Comparison of ENCODE assay signal across 21 mouse cellular contexts in genomic region chr4:98063280-98063679, GRCm38 (mm10).
A peak's percentile ranks its signal among the peaks of the same experiment; 100 is the strongest.
DNase-seq lines count a peak whose midpoint lies in the region; ATAC-seq lines count a peak whose summit lies in the region.
"Had no signal": no experiment of that assay in that cellular context is flagged by ENCODE, and none has a peak within 500 bp of the region (broad histone marks: within the 10 kb centered on the region; RNA-seq: fewer than 3 reads in every experiment).

No protein-coding gene starts in this region.

- H3K4me2 ChIP-seq in kidney, embryonic 14.5 days (replicated peaks; ENCODE audit: low read depth, low read length), result no peak overlapping the region
- H3K4me2 ChIP-seq in lung, embryonic 16.5 days (ENCODE audit: low read depth, low read length), result no peak overlapping the region
- H3K4me2 ChIP-seq in stomach, embryonic 15.5 days, result no peak overlapping the region
- H3K4me2 ChIP-seq: forebrain, embryonic 13.5 days; heart, embryonic 12.5 days had no signal

- WGBS in kidney, embryonic 14.5 days, result 26% methylated on average over 3 of the region's 3 CpGs
- 44% methylated on average over 3 of the region's 3 CpGs for WGBS in lung, embryonic 16.5 days
- WGBS in stomach, embryonic 15.5 days, result 33% methylated on average over 3 of the region's 3 CpGs

- H3K9me3 ChIP-seq in kidney, embryonic 14.5 days (ENCODE audit: control insufficient read depth, low read length), result no peaks in the 10 kb centered on the region
- H3K9me3 ChIP-seq in lung, embryonic 16.5 days (ENCODE audit: control insufficient read depth, low read length), result no peaks in the 10 kb centered on the region
- no peaks in the 10 kb centered on the region for H3K9me3 ChIP-seq in stomach, embryonic 15.5 days
- H3K9me3 ChIP-seq: embryonic facial prominence, embryonic 10.5 days; forebrain, embryonic 13.5 days; heart, embryonic 12.5 days had no signal

- no peaks in the 10 kb centered on the region; the same call in 1 of the 2 replicates for H3K36me3 ChIP-seq in kidney, embryonic 14.5 days (ENCODE audit: control insufficient read depth, insufficient read depth, low read length)
- H3K36me3 ChIP-seq in lung, embryonic 16.5 days (ENCODE audit: control insufficient read depth, insufficient read depth, low read length), result peaks cover 11% of the 10 kb centered on the region
- peaks cover 7% of the 10 kb centered on the region; the same call in 1 of the 2 replicates for H3K36me3 ChIP-seq in stomach, embryonic 15.5 days

- DNase-seq in embryo, embryonic 10.5 days (ENCODE audit: low spot score), result peak; percentile 24
- no peak for DNase-seq in embryo, embryonic 11 days
- DNase-seq in kidney, postnatal 10 days, result no peak
- DNase-seq in lung, postnatal 14 days, result no peak
- no peak for DNase-seq in left cerebral cortex, adult 18-20 months (ENCODE audit: low spot score in 2 of 2)
- DNase-seq: adrenal gland, postnatal 10 days; B cell, adult 2 months; cerebellum, adult 11 months; cerebellum, adult 8-10 months; cerebellum, postnatal 25 days; forebrain, postnatal 0 days; gastrocnemius, postnatal 14 days; heart, adult 2 months; heart, postnatal 36 days had no signal

- H3K27me3 ChIP-seq in kidney, embryonic 14.5 days (ENCODE audit: control insufficient read depth, insufficient read depth, low read length), result no peaks in the 10 kb centered on the region
- H3K27me3 ChIP-seq in lung, embryonic 16.5 days (ENCODE audit: control insufficient read depth, insufficient read depth, low read depth, low read length), result no peaks in the 10 kb centered on the region
- H3K27me3 ChIP-seq in stomach, embryonic 15.5 days (replicated peaks), result no peaks in the 10 kb centered on the region
- H3K27me3 ChIP-seq: forebrain, embryonic 13.5 days; heart, embryonic 12.5 days had no signal

- H3K27ac ChIP-seq in kidney, embryonic 14.5 days (ENCODE audit: low read depth, low read length), result no peak overlapping the region
- H3K27ac ChIP-seq in lung, embryonic 16.5 days (ENCODE audit: low read length), result no peak overlapping the region
- peak overlapping the region; percentile 54; the same call in 1 of the 2 replicates for H3K27ac ChIP-seq in stomach, embryonic 15.5 days
- H3K27ac ChIP-seq: embryonic facial prominence, embryonic 10.5 days; forebrain, embryonic 13.5 days; heart, adult 2 months had no signal

- ATAC-seq in kidney, embryonic 14.5 days (ENCODE audit: low FRiP score, low TSS enrichment), result peak; percentile 92
- ATAC-seq in lung, embryonic 16.5 days (ENCODE audit: low read depth), result peak; percentile 44
- ATAC-seq in stomach, embryonic 15.5 days (ENCODE audit: insufficient read depth, low FRiP score, low read depth), result peak; percentile 18; the same call in 1 of the 2 replicates
- ATAC-seq: CD4-positive, CD25-positive, alpha-beta regulatory T cell, adult 4 months; forebrain, embryonic 13.5 days; forebrain, postnatal 0 days had no signal

- no peak overlapping the region for H3K4me3 ChIP-seq in kidney, embryonic 14.5 days (ENCODE audit: low read length)
- no peak overlapping the region for H3K4me3 ChIP-seq in lung, embryonic 16.5 days (ENCODE audit: low read length)
- H3K4me3 ChIP-seq in stomach, embryonic 15.5 days (replicated peaks), result no peak overlapping the region
- H3K4me3 ChIP-seq: embryonic facial prominence, embryonic 10.5 days; forebrain, embryonic 13.5 days; heart, adult 2 months; heart, embryonic 12.5 days had no signal

- no peak overlapping the region for H3K9ac ChIP-seq in kidney, embryonic 14.5 days (ENCODE audit: low read depth, low read length)
- no peak overlapping the region for H3K9ac ChIP-seq in lung, embryonic 16.5 days (ENCODE audit: low read length)
- H3K9ac ChIP-seq in stomach, embryonic 15.5 days, result no peak overlapping the region
- H3K9ac ChIP-seq: forebrain, embryonic 13.5 days; forebrain, postnatal 0 days; heart, embryonic 12.5 days had no signal

- H3K4me1 ChIP-seq in kidney, embryonic 14.5 days (ENCODE audit: control insufficient read depth, insufficient read depth, low read length), result peaks cover 8% of the 10 kb centered on the region; the same call in 1 of the 2 replicates
- H3K4me1 ChIP-seq in lung, embryonic 16.5 days (replicated peaks; ENCODE audit: control insufficient read depth, insufficient read depth, low read length), result peaks cover 9% of the 10 kb centered on the region; the same call in 1 of the 2 replicates
- peaks cover 3% of the 10 kb centered on the region; the same call in 1 of the 2 replicates for H3K4me1 ChIP-seq in stomach, embryonic 15.5 days
- H3K4me1 ChIP-seq: embryonic facial prominence, embryonic 10.5 days; forebrain, embryonic 13.5 days had no signal

Comparison
In these comparisons a context has a peak if more than half of its experiments do, and no peak if none do; other contexts are left out.
1. ATAC-seq: peak in every context shown above with its lines; median percentile 92 in kidney, embryonic 14.5 days; 44 in lung, embryonic 16.5 days; 18 in stomach, embryonic 15.5 days.